Mouse (Mus musculus): Measurements from ENCODE around the gene Samd11. TPM values are rescaled to one million over a fixed set of nuclear protein-coding genes. Genes with fewer than 3 reads are reported as not detected.

The Samd11 gene
- polyA plus RNA-seq, 1 experiment from 2014 or later, result 1.2 TPM

DNA sequence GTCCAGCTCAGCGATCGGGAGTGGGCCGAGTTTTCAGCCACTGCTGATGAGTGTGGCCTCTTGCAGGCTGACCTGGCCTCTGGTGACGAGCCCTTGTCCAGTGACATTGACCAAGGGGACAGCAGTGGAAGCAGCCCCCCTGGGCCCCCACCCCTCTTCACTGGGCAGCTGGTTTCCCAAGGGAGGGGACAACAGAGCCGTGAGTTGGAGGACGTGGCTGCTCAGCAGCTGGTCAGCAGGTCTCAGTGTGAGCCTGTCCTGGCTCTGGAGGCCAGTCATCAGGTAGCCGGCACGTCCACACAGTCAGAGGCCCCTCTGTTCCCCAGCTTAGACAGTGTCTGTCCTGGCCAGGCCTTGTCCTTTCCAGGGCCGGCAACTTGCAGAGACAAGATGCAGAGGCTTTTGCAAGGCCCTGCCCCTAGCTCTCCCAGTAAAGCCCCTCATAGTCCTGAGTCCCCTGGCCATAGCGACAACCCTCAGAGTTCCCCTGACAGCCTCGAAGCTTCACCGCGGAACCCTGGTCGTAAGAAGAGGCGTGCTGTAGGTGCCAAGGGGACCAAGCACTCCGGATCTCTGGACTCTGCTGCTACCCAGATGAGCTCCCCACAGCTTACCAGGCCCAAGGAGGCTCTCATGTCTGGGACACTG, 38.3 kb downstream of the Samd11 start:
- no peak overlapping the region for H3K27ac ChIP-seq (ENCODE audit: low read length)
- no peak overlapping the region for H3K4me2 ChIP-seq (ENCODE audit: low read depth, low read length)
- H3K27me3 ChIP-seq (replicated peaks; ENCODE audit: control insufficient read depth, insufficient read depth, low read length), result no peaks in the 10 kb centered on the region; the same call in 1 of the 2 replicates
- no peaks in the 10 kb centered on the region for H3K4me1 ChIP-seq (ENCODE audit: control insufficient read depth, insufficient read depth, low read length)
- no peak for ATAC-seq
- no peak overlapping the region for H3K4me3 ChIP-seq (ENCODE audit: low read length)
- no peaks in the 10 kb centered on the region for H3K9me3 ChIP-seq (ENCODE audit: control insufficient read depth, low read length)
- H3K9ac ChIP-seq (ENCODE audit: low read depth, low read length), result no peak overlapping the region
- H3K36me3 ChIP-seq (ENCODE audit: control insufficient read depth, insufficient read depth, low read length), result no peaks in the 10 kb centered on the region
- 78% methylated on average over 16 of the region's 16 CpGs for WGBS

DNA sequence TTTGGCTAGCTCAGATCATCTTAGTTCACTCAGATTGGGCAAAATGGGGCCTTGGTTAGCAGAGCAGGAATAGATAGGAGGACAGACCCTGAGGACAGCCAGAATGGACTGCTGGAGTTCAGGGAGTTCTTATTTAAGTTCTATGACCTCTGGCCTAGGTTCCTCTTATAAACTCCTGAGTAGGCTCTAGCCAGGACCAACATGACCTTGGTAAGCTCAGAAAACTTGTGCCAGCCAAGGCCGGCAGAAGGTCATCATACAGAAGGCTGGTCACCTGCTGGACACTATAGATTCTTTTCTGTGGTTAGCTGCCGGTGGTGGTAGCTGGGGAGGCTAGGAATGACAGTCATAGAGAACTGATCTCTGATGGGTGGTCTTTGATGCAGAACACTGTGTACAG, 39.3 kb downstream of the Samd11 start:
- H3K9ac ChIP-seq (ENCODE audit: low read depth, low read length), result no peak overlapping the region
- H3K27ac ChIP-seq (ENCODE audit: low read length), result no peak overlapping the region
- H3K4me1 ChIP-seq (ENCODE audit: control insufficient read depth, insufficient read depth, low read length), result no peaks in the 10 kb centered on the region
- no peaks in the 10 kb centered on the region for H3K9me3 ChIP-seq (ENCODE audit: control insufficient read depth, low read length)
- no peaks in the 10 kb centered on the region for H3K36me3 ChIP-seq (ENCODE audit: control insufficient read depth, insufficient read depth, low read length)
- H3K4me2 ChIP-seq (ENCODE audit: low read depth, low read length), result no peak overlapping the region
- 81% methylated on average over 2 of the region's 2 CpGs for WGBS
- H3K27me3 ChIP-seq (replicated peaks; ENCODE audit: control insufficient read depth, insufficient read depth, low read length), result no peaks in the 10 kb centered on the region; the same call in 1 of the 2 replicates
- no peak for ATAC-seq
- H3K4me3 ChIP-seq (ENCODE audit: low read length), result no peak overlapping the region

DNA sequence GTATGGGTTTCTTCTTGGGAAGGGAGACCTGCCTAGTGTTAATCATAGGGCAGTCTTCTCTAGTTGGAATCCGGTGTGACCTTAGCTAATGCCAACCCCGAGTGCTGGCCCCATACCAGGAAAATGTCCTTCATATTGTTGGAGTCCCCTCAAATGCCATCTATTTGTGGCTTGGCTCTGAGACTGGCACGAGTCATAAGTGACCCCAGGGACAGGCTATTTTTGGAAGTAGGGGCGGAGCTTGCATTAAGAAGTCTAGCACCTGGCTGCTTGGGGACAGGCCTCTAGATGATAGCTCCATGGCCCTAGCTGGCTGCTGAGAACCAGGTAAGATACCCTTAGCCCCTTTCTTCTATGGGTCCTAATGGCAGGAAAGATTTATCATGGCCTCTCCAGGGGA, 39.8 kb downstream of the Samd11 start, which contains the start of gene Perm1:
Gene Perm1 (plus strand): TSS at position 220 of the 400 bp plus-strand sequence.
- 71% methylated on average over 4 of the region's 4 CpGs for WGBS
- no peaks in the 10 kb centered on the region for H3K4me1 ChIP-seq (ENCODE audit: control insufficient read depth, insufficient read depth, low read length)
- no peak within 1 kb of the TSS for H3K4me3 ChIP-seq (ENCODE audit: low read length)
- H3K4me2 ChIP-seq (ENCODE audit: low read depth, low read length), result no peak within 1 kb of the TSS
- no peak within 1 kb of the TSS for H3K9ac ChIP-seq (ENCODE audit: low read depth, low read length)
- H3K36me3 ChIP-seq (ENCODE audit: control insufficient read depth, insufficient read depth, low read length), result no peaks in the 10 kb centered on the region
- H3K27ac ChIP-seq (ENCODE audit: low read length), result no peak within 1 kb of the TSS
- no peak for ATAC-seq
- no peaks in the 10 kb centered on the region; the same call in 1 of the 2 replicates for H3K27me3 ChIP-seq (replicated peaks; ENCODE audit: control insufficient read depth, insufficient read depth, low read length)
- H3K9me3 ChIP-seq (ENCODE audit: control insufficient read depth, low read length), result no peaks in the 10 kb centered on the region

DNA sequence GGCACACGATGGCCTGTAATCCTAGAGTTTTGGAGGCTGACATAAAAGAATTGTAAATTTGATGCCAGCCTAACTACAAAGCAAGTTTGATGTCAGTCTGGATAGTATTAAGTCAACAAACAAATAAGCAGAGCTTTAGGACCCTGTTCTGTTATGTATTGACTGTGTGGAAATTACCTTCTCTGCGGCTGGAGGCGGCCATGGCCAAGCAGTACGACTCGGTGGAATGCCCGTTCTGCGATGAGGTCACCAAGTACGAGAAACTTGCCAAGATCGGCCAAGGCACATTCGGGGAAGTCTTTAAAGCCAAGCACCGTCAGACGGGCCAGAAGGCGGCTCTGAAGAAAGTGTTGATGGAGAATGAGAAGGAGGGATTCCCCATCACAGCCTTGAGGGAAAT, 42.3 kb downstream of the Samd11 start:
- H3K4me2 ChIP-seq (ENCODE audit: low read depth, low read length), result no peak overlapping the region
- no peaks in the 10 kb centered on the region for H3K4me1 ChIP-seq (ENCODE audit: control insufficient read depth, insufficient read depth, low read length)
- no peaks in the 10 kb centered on the region for H3K36me3 ChIP-seq (ENCODE audit: control insufficient read depth, insufficient read depth, low read length)
- no peak overlapping the region for H3K4me3 ChIP-seq (ENCODE audit: low read length)
- WGBS, result 91% methylated on average over 13 of the region's 13 CpGs
- no peak overlapping the region for H3K27ac ChIP-seq (ENCODE audit: low read length)
- H3K9ac ChIP-seq (ENCODE audit: low read depth, low read length), result no peak overlapping the region
- no peaks in the 10 kb centered on the region for H3K27me3 ChIP-seq (replicated peaks; ENCODE audit: control insufficient read depth, insufficient read depth, low read length)
- no peaks in the 10 kb centered on the region for H3K9me3 ChIP-seq (ENCODE audit: control insufficient read depth, low read length)
- no peak for ATAC-seq

DNA sequence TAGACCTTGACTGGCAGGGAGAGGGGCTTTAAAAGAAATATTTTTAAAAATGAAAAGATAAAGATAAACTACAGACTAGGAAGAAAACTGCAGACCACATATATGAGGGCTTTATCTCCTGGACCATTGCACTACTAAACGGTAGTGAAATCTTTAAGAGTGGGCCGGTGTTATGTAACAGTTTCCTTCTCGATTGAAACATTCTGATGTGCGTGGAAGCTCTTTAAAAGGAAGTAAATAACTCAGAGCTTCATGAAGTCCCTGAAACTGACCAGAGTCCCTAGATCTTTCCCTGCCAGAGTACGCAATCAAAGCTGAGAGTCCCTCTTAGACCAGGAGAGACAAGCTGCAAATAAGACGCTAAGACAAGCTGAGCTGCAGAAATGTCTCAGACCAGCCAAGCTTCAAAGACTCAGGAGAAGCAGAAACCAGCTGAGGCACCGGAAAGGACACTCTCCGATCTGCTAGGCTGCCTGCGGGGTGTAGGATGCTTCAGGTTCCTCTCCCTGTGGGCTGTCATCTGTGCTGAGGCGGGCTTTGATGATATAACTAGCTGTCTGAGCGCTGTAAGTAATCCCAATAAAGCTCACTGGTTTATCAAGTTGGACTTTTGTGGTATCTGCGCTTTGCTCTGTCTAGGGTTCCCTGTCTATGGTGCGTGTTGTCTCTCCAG, 45.4 kb downstream of the Samd11 start:
- no peak overlapping the region for H3K9ac ChIP-seq (ENCODE audit: low read depth, low read length)
- no peaks in the 10 kb centered on the region for H3K36me3 ChIP-seq (ENCODE audit: control insufficient read depth, insufficient read depth, low read length)
- H3K4me3 ChIP-seq (ENCODE audit: low read length), result no peak overlapping the region
- WGBS, result 67% methylated on average over 13 of the region's 13 CpGs
- peaks cover 2% of the 10 kb centered on the region; the same call in 1 of the 2 replicates for H3K27me3 ChIP-seq (replicated peaks; ENCODE audit: control insufficient read depth, insufficient read depth, low read length)
- no peaks in the 10 kb centered on the region for H3K4me1 ChIP-seq (ENCODE audit: control insufficient read depth, insufficient read depth, low read length)
- ATAC-seq, result no peak
- no peak overlapping the region for H3K27ac ChIP-seq (ENCODE audit: low read length)
- no peak overlapping the region for H3K4me2 ChIP-seq (ENCODE audit: low read depth, low read length)
- H3K9me3 ChIP-seq (ENCODE audit: control insufficient read depth, low read length), result no peaks in the 10 kb centered on the region

DNA sequence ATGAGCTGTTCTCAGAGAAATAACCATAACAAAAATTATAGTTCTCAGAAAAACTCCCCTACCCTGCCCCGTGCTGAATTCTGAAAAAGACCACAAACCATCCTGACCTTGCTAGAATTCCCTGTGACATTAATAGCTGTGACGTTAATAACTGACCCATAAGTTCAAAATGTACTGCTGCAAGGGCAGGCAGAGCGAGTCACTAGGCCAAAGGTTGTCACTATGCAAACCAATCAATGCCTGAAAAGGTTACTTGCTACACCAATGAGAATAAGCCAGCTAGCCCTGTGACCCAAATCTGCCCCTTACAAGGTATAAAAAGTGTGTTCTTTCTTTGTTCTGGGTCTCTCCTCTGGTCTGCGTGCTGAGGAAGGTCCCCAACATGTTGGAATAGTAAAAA, 46.6 kb downstream of the Samd11 start:
- Histone ChIP-seq H3K9me3 (ENCODE audit: control insufficient read depth, low read length) (no peaks in the 10 kb centered on the region), H3K36me3 (ENCODE audit: control insufficient read depth, insufficient read depth, low read length) (no peaks in the 10 kb centered on the region), H3K9ac (ENCODE audit: low read depth, low read length) (no peak overlapping the region), H3K27ac (ENCODE audit: low read length) (no peak overlapping the region), H3K4me3 (ENCODE audit: low read length) (no peak overlapping the region), H3K27me3 (replicated peaks; ENCODE audit: control insufficient read depth, insufficient read depth, low read length) (peaks cover 13% of the 10 kb centered on the region), H3K4me2 (ENCODE audit: low read depth, low read length) (no peak overlapping the region), H3K4me1 (ENCODE audit: control insufficient read depth, insufficient read depth, low read length) (peaks cover under 1% of the 10 kb centered on the region; the same call in 1 of the 2 replicates)
- 81% methylated on average over 4 of the region's 4 CpGs for WGBS
- ATAC-seq, result no peak

DNA sequence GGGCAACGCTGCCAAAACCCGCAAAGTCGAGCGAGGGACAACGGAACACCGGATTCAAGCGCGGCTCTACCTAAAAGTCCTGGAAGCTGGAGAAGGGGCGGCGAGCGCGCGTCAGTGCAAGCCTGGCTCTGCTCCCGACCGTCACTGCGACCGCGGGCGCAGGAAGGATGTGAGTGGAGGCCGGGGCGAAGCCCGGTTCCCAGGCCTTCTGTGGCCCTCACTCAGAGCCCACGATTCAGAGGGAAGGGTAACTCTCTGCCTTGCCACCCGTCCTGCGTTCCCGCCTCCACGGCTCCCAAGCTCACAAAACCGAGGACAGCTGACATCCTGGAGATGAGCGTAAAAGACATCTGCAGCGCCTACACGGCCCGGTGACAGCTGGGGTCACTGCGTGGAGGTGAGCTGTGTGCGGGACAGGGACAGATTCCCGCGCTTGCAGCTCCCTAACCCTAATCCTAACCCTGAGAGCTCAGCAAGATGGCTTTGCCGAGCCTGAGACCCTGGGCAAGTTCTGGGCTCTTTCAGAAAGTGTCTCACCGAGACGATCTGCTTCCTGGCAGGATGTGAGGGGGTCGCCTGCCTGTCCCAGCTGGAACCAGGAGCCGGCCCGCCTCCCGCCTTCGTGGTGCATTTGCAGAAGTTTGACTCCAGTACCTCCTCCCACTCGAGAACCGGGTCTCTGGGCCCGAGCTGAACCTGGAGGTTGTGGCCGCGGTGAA, 51.9 kb downstream of the Samd11 start:
- ATAC-seq, result peak; percentile 46
- H3K27me3 ChIP-seq (replicated peaks; ENCODE audit: control insufficient read depth, insufficient read depth, low read length), result peaks cover 23% of the 10 kb centered on the region
- WGBS, result under 1% methylated on average over 49 of the region's 49 CpGs

DNA sequence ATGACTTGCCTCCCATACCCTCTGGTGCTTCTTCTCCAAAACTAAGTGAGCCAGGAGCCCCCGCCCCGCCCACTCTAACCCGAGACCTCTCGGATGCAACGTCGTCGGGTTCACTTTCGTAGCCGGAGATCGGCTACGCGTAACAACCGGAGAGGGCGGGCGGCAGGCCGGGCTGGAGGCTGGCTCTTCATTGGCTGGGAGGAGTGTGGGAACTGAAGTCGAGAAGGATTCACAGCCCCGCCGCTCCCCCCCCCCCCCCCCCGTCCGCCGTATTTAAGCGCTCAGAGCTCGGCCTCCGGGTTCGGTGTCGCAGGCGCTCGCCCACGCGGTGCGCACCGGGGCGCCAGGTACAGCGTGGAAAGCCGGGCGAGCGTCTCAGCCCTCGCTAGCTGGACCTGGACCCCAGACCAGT, 52.5 kb downstream of the Samd11 start, which contains the start of gene AW011738:
Gene AW011738 (plus strand): TSS at position 304 of the 412 bp plus-strand sequence.
- peak within 1 kb of the TSS; percentile 66 for H3K9ac ChIP-seq (ENCODE audit: low read depth, low read length)

More for the DNA sequence above, 51.9 kb downstream of the Samd11 start:
- Histone ChIP-seq H3K27ac (ENCODE audit: low read length) (peak overlapping the region; percentile 66), H3K4me1 (ENCODE audit: control insufficient read depth, insufficient read depth, low read length) (peaks cover 13% of the 10 kb centered on the region), H3K4me2 (ENCODE audit: low read depth, low read length) (peak overlapping the region; percentile 96), H3K9me3 (ENCODE audit: control insufficient read depth, low read length) (no peaks in the 10 kb centered on the region), H3K4me3 (ENCODE audit: low read length) (peak overlapping the region; percentile 63), H3K9ac (ENCODE audit: low read depth, low read length) (peak overlapping the region; percentile 66), H3K36me3 (ENCODE audit: control insufficient read depth, insufficient read depth, low read length) (no peaks in the 10 kb centered on the region)

DNA sequence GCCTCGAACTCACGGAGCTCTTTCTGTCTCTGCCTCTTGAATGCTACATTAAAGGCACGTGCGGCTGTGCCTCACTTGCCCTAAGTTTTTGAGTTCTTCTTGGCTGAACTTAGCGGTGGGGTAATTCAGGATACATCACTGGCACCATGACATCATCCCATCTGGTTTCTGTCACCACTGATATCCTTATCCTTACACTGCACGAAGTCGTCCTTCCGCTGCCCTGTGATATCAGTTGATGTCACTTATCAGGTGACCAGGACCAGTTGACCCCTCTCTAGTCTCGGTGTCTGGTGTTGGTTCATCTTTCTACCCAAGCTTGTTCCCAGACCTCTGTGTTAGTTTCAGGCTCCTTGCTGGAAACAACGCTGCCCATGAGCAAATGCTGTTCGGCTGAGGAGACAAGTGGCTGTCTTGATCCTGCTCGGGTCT, 53.0 kb downstream of the Samd11 start:
- H3K36me3 ChIP-seq (ENCODE audit: control insufficient read depth, insufficient read depth, low read length), result no peaks in the 10 kb centered on the region
- H3K4me3 ChIP-seq (ENCODE audit: low read length), result peak overlapping the region; percentile 63
- H3K9me3 ChIP-seq (ENCODE audit: control insufficient read depth, low read length), result no peaks in the 10 kb centered on the region
- 37% methylated on average over 12 of the region's 12 CpGs for WGBS
- peaks cover 17% of the 10 kb centered on the region for H3K4me1 ChIP-seq (ENCODE audit: control insufficient read depth, insufficient read depth, low read length)
- peaks cover 23% of the 10 kb centered on the region for H3K27me3 ChIP-seq (replicated peaks; ENCODE audit: control insufficient read depth, insufficient read depth, low read length)
- peak overlapping the region; percentile 48; the same call in 1 of the 2 replicates for H3K27ac ChIP-seq (ENCODE audit: low read length)
- no peak for ATAC-seq
- H3K9ac ChIP-seq (ENCODE audit: low read depth, low read length), result peak overlapping the region; percentile 66
- peak overlapping the region; percentile 96 for H3K4me2 ChIP-seq (ENCODE audit: low read depth, low read length)

More for the DNA sequence above, 52.5 kb downstream of the Samd11 start, which contains the start of gene AW011738:
- H3K4me3 ChIP-seq (ENCODE audit: low read length), result peak within 1 kb of the TSS; percentile 63
- 0% methylated on average over 38 of the region's 39 CpGs for WGBS
- no peaks in the 10 kb centered on the region for H3K9me3 ChIP-seq (ENCODE audit: control insufficient read depth, low read length)
- no peaks in the 10 kb centered on the region for H3K36me3 ChIP-seq (ENCODE audit: control insufficient read depth, insufficient read depth, low read length)
- H3K27me3 ChIP-seq (replicated peaks; ENCODE audit: control insufficient read depth, insufficient read depth, low read length), result peaks cover 23% of the 10 kb centered on the region
- H3K4me1 ChIP-seq (ENCODE audit: control insufficient read depth, insufficient read depth, low read length), result peaks cover 14% of the 10 kb centered on the region
- H3K4me2 ChIP-seq (ENCODE audit: low read depth, low read length), result peak within 1 kb of the TSS; percentile 96
- peak within 1 kb of the TSS; percentile 66 for H3K27ac ChIP-seq (ENCODE audit: low read length)
- ATAC-seq, result peak; percentile 78
